Mouse (Mus musculus): ENCODE measurements around the gene Zdhhc6. TPM values are rescaled to one million over a fixed set of nuclear protein-coding genes. Genes with fewer than 3 reads are reported as not detected.
A peak's percentile ranks its signal among the peaks of the same experiment; 100 is the strongest.

The Zdhhc6 gene
- 37.4 TPM for polyA plus RNA-seq (2012; fragmentation: generic; extraction: Trizol)

GRCm38 (mm10) chr19:55315452-55316108, at the start of gene Zdhhc6:
TSS of gene Zdhhc6 (minus strand) at chr19:55316032.
- H3K36me3 ChIP-seq (ENCODE audit: control insufficient read depth, insufficient read depth), result peaks cover 16% of the 10 kb centered on the region
- peaks cover 27% of the 10 kb centered on the region for H3K79me2 ChIP-seq (ENCODE audit: control insufficient read depth, insufficient read depth)
- H3K4me3 ChIP-seq, result peak within 1 kb of the TSS; percentile 95
- peak within 1 kb of the TSS; percentile 63 for H3ac ChIP-seq (ENCODE audit: control insufficient read depth, insufficient read length)
- TF ChIP-seq MAX (IDR thresholded peaks at IDR 0.05; ENCODE audit: low read depth) (no peak), POLR2A (IDR thresholded peaks at IDR 0.05; ENCODE audit: insufficient read length, low read depth) (peak; percentile 73), MYOG (IDR thresholded peaks at IDR 0.05; ENCODE audit: control insufficient read depth in 1 of 3, insufficient read depth in 1 of 3, insufficient read length in 2 of 3, low read depth in 2 of 3) (peak in 1 of 3 experiments; percentile 18), POLR2AphosphoS2 (IDR thresholded peaks at IDR 0.05; ENCODE audit: insufficient read length, low read depth) (peak; percentile 93)
- no peaks in the 10 kb centered on the region for H3K27me3 ChIP-seq (ENCODE audit: control insufficient read depth, insufficient read depth, insufficient read length)
- peak within 1 kb of the TSS; percentile 88 for H3K4me2 ChIP-seq (ENCODE audit: low read depth)

DNA sequence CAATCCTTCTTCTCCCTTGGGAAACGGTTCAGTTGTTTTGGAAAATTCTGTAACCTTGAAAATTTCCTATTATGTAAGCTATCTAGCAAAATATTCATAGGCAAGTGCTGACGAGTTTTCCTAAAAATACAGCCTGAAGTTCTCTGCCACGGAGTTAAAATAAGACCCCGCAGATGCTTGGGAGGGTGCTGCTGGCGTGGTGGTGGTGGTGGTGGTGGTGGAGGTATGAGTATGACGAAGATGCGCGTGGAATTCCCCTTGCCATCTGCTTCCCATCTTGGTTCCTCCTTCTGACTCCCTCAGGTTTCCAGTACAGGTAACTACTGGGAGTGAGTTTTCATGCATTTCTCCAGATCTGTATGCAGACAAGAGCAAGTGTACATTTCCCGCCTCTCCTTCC, 46.8 kb upstream of the Zdhhc6 start:
- Histone ChIP-seq H3K79me2 (ENCODE audit: control insufficient read depth, insufficient read depth) (no peaks in the 10 kb centered on the region), H3K36me3 (ENCODE audit: control insufficient read depth, insufficient read depth) (no peaks in the 10 kb centered on the region), H3ac (ENCODE audit: control insufficient read depth, insufficient read length) (no peak overlapping the region), H3K27me3 (ENCODE audit: control insufficient read depth, insufficient read depth, insufficient read length) (no peaks in the 10 kb centered on the region), H3K4me3 (no peak overlapping the region), H3K4me2 (ENCODE audit: low read depth) (no peak overlapping the region)
- no peak for TF ChIP-seq CEBPB (IDR thresholded peaks at IDR 0.05; ENCODE audit: insufficient read depth, poor library complexity, severe bottlenecking)
- TF ChIP-seq MAX (IDR thresholded peaks at IDR 0.05; ENCODE audit: low read depth), result no peak
- TF ChIP-seq POLR2AphosphoS2 (IDR thresholded peaks at IDR 0.05; ENCODE audit: insufficient read length, low read depth), result no peak
- no peak for TF ChIP-seq POLR2A (IDR thresholded peaks at IDR 0.05; ENCODE audit: insufficient read length, low read depth)
- no peak for TF ChIP-seq TCF12 (IDR thresholded peaks at IDR 0.05; ENCODE audit: insufficient read depth, poor library complexity, severe bottlenecking)
- TF ChIP-seq MYOD1 (IDR thresholded peaks at IDR 0.05; ENCODE audit: control insufficient read depth in 1 of 3, insufficient read length in 2 of 3, low read depth in 2 of 3), result no peak
- no peak for TF ChIP-seq REST (IDR thresholded peaks at IDR 0.05; ENCODE audit: insufficient read depth, insufficient read length)
- no peak for TF ChIP-seq USF1 (IDR thresholded peaks at IDR 0.05; ENCODE audit: low read depth)
- TF ChIP-seq MYOG (IDR thresholded peaks at IDR 0.05; ENCODE audit: control insufficient read depth in 1 of 3, insufficient read depth in 1 of 3, insufficient read length in 2 of 3, low read depth in 2 of 3), result no peak
- TF ChIP-seq TCF3 (IDR thresholded peaks at IDR 0.05; ENCODE audit: insufficient read length, low read depth), result no peak
- TF ChIP-seq SRF (IDR thresholded peaks at IDR 0.05; ENCODE audit: control insufficient read depth, insufficient read length, low read depth), result no peak
- no peak for TF ChIP-seq E2F4 (IDR thresholded peaks at IDR 0.05; ENCODE audit: insufficient read depth)

GRCm38 (mm10) chr19:55350673-55351378, 35.0 kb upstream of the Zdhhc6 start:
- no peak overlapping the region for H3K4me2 ChIP-seq (ENCODE audit: low read depth)
- TF ChIP-seq SRF (IDR thresholded peaks at IDR 0.05; ENCODE audit: control insufficient read depth, insufficient read length, low read depth), result no peak
- no peak overlapping the region for H3ac ChIP-seq (ENCODE audit: control insufficient read depth, insufficient read length)
- no peaks in the 10 kb centered on the region for H3K36me3 ChIP-seq (ENCODE audit: control insufficient read depth, insufficient read depth)
- H3K79me2 ChIP-seq (ENCODE audit: control insufficient read depth, insufficient read depth), result no peaks in the 10 kb centered on the region
- no peak overlapping the region for H3K4me3 ChIP-seq
- H3K27me3 ChIP-seq (ENCODE audit: control insufficient read depth, insufficient read depth, insufficient read length), result no peaks in the 10 kb centered on the region

GRCm38 (mm10) chr19:55348187-55348586, 32.4 kb upstream of the Zdhhc6 start:
- no peak overlapping the region for H3ac ChIP-seq (ENCODE audit: control insufficient read depth, insufficient read length)
- TF ChIP-seq MAX (IDR thresholded peaks at IDR 0.05; ENCODE audit: low read depth), result no peak
- TF ChIP-seq CEBPB (IDR thresholded peaks at IDR 0.05; ENCODE audit: insufficient read depth, poor library complexity, severe bottlenecking), result no peak
- TF ChIP-seq MYOG (IDR thresholded peaks at IDR 0.05; ENCODE audit: control insufficient read depth in 1 of 3, insufficient read depth in 1 of 3, insufficient read length in 2 of 3, low read depth in 2 of 3), result no peak
- no peak overlapping the region for H3K4me3 ChIP-seq
- H3K36me3 ChIP-seq (ENCODE audit: control insufficient read depth, insufficient read depth), result peaks cover 3% of the 10 kb centered on the region
- H3K4me2 ChIP-seq (ENCODE audit: low read depth), result no peak overlapping the region
- no peaks in the 10 kb centered on the region for H3K27me3 ChIP-seq (ENCODE audit: control insufficient read depth, insufficient read depth, insufficient read length)
- H3K79me2 ChIP-seq (ENCODE audit: control insufficient read depth, insufficient read depth), result no peaks in the 10 kb centered on the region

- Histone ChIP-seq H3K4me3 (no peak overlapping the region), H3K79me2 (ENCODE audit: control insufficient read depth, insufficient read depth) (no peaks in the 10 kb centered on the region), H3K4me2 (ENCODE audit: low read depth) (no peak overlapping the region), H3K27me3 (ENCODE audit: control insufficient read depth, insufficient read depth, insufficient read length) (no peaks in the 10 kb centered on the region), H3K36me3 (ENCODE audit: control insufficient read depth, insufficient read depth) (peaks cover 3% of the 10 kb centered on the region), H3ac (ENCODE audit: control insufficient read depth, insufficient read length) (no peak overlapping the region)
- TF ChIP-seq USF1 (IDR thresholded peaks at IDR 0.05; ENCODE audit: low read depth) (no peak), MAX (IDR thresholded peaks at IDR 0.05; ENCODE audit: low read depth) (no peak), E2F4 (IDR thresholded peaks at IDR 0.05; ENCODE audit: insufficient read depth) (no peak), REST (IDR thresholded peaks at IDR 0.05; ENCODE audit: insufficient read depth, insufficient read length) (no peak), POLR2A (IDR thresholded peaks at IDR 0.05; ENCODE audit: insufficient read length, low read depth) (no peak), MYOD1 (IDR thresholded peaks at IDR 0.05; ENCODE audit: control insufficient read depth in 1 of 3, insufficient read length in 2 of 3, low read depth in 2 of 3) (no peak), SRF (IDR thresholded peaks at IDR 0.05; ENCODE audit: control insufficient read depth, insufficient read length, low read depth) (no peak), TCF12 (IDR thresholded peaks at IDR 0.05; ENCODE audit: insufficient read depth, poor library complexity, severe bottlenecking) (no peak), TCF3 (IDR thresholded peaks at IDR 0.05; ENCODE audit: insufficient read length, low read depth) (no peak), MYOG (IDR thresholded peaks at IDR 0.05; ENCODE audit: control insufficient read depth in 1 of 3, insufficient read depth in 1 of 3, insufficient read length in 2 of 3, low read depth in 2 of 3) (no peak)
These were observed 27.4 kb upstream of the Zdhhc6 start for GRCm38 (mm10) chr19:55343274-55343673.

All from myocyte (in vitro differentiated cells).